Mouse (Mus musculus) spleen, adult 2 months (tissue): ENCODE results near the gene Mafb.

Experiments
- CTCF ChIP-seq: fragments of 200-500 bp; IDR thresholded peaks from 2 replicates; pipeline ENCODE4 v1.5.1; 2011; ENCODE audit warnings: mild to moderate bottlenecking, inconsistent platforms; ENCODE audit not compliant: insufficient read depth, insufficient read length, insufficient replicate concordance; ENCODE audit errors: extremely low read depth
- POLR2A ChIP-seq: fragments of 200-500 bp; IDR thresholded peaks from 2 replicates; pipeline ENCODE4 v1.6.1; 2011; ENCODE audit warnings: low read depth, low read length, inconsistent platforms

GRCm38 (mm10) chr2:160321829-160322228 lies 45.0 kb downstream of the Mafb start:
- no peak for TF ChIP-seq CTCF
- TF ChIP-seq POLR2A = no peak
